Mouse (Mus musculus) cortical plate, adult 2 months (tissue): ENCODE measurements around the gene Erf.

ENCODE experiments used
- CTCF ChIP-seq: fragments of 200-500 bp; IDR thresholded peaks from 2 replicates; pipeline ENCODE4 v1.5.1; 2011; ENCODE audit warnings: mild to moderate bottlenecking, control low read depth, low read length; ENCODE audit not compliant: insufficient read depth; ENCODE audit errors: extremely low read depth
- POLR2A ChIP-seq: fragments of 200-500 bp; IDR thresholded peaks from 2 replicates; pipeline ENCODE4 v1.6.1; 2011; ENCODE audit warnings: mild to moderate bottlenecking, low read length, control low read depth; ENCODE audit not compliant: insufficient read depth; ENCODE audit errors: extremely low read depth

GRCm38 (mm10) chr7:25292107-25292506 is 41.5 kb upstream of the Erf start:
- TF ChIP-seq POLR2A = no peak
- no peak for TF ChIP-seq CTCF
